17 mouse cellular contexts compared by ENCODE assay signal in the genomic region with DNA sequence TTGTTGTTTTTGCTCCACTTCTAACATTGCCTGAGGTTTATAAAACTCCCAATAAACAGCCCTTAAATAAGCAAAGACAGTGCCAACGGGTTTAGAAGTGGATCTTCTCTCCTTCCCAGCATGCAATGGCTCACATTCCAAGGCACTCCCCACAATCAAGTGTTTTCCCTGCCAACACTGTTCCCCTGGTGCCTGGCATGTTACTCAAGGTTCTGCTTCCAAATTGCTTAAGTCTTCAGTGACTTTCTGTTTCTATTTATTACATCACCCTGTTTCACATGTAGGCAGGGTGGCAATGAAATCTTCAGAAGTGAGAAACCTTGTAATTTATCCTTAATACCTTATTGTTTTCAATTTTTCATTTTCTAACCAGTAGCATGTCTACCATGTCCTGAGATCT.
A peak's percentile ranks its signal among the peaks of the same experiment; 100 is the strongest.
DNase-seq lines count a peak whose midpoint lies in the region; ATAC-seq and TF ChIP-seq lines count a peak whose summit lies in the region.
"Had no signal": no experiment of that assay in that cellular context is flagged by ENCODE, and none has a peak within 500 bp of the region (broad histone marks: within the 10 kb centered on the region; RNA-seq: fewer than 3 reads in every experiment).

No protein-coding gene starts in this region.

- H3K27me3 ChIP-seq in lung, postnatal 0 days (replicated peaks; ENCODE audit: insufficient read depth, low read length), result no peaks in the 10 kb centered on the region
- no peaks in the 10 kb centered on the region for H3K27me3 ChIP-seq in heart, embryonic 11.5 days (ENCODE audit: control insufficient read depth, insufficient read depth, low read length)
- H3K27me3 ChIP-seq: heart, embryonic 15.5 days; limb, embryonic 13.5 days; liver, embryonic 15.5 days had no signal

- no peak overlapping the region for H3K9ac ChIP-seq in lung, postnatal 0 days (replicated peaks; ENCODE audit: low read depth)
- no peak overlapping the region for H3K9ac ChIP-seq in heart, embryonic 11.5 days (ENCODE audit: low read depth, low read length)
- H3K9ac ChIP-seq: forebrain, postnatal 0 days; heart, embryonic 15.5 days; limb, embryonic 13.5 days; liver, embryonic 15.5 days had no signal

- no peak overlapping the region for H3K27ac ChIP-seq in lung, postnatal 0 days (ENCODE audit: low read length)
- H3K27ac ChIP-seq in heart, embryonic 11.5 days (ENCODE audit: low read depth, low read length), result no peak overlapping the region
- H3K27ac ChIP-seq: heart, embryonic 15.5 days; limb, embryonic 13.5 days; liver, embryonic 15.5 days had no signal

- TF ChIP-seq EP300 in lung, postnatal 0 days (IDR thresholded peaks at IDR 0.05), result no peak

- no peaks in the 10 kb centered on the region for H3K4me1 ChIP-seq in lung, postnatal 0 days (ENCODE audit: insufficient read depth, low read depth, low read length)
- no peaks in the 10 kb centered on the region for H3K4me1 ChIP-seq in heart, embryonic 11.5 days (ENCODE audit: control insufficient read depth, insufficient read depth, low read length)
- H3K4me1 ChIP-seq: heart, embryonic 15.5 days; limb, embryonic 13.5 days; liver, embryonic 15.5 days had no signal

- no peaks in the 10 kb centered on the region for H3K36me3 ChIP-seq in lung, postnatal 0 days (ENCODE audit: insufficient read depth, low read length)
- H3K36me3 ChIP-seq in heart, embryonic 11.5 days (ENCODE audit: control insufficient read depth, insufficient read depth, low read length), result no peaks in the 10 kb centered on the region
- H3K36me3 ChIP-seq: heart, embryonic 15.5 days; limb, embryonic 13.5 days; liver, embryonic 15.5 days had no signal

- peak; percentile 19 for DNase-seq in lung, postnatal 0 days (ENCODE audit: low spot score)
- DNase-seq in lung, postnatal 14 days, result no peak
- peak; percentile 48 for DNase-seq in adrenal gland, postnatal 14 days
- peak; percentile 57 to 66 for DNase-seq in cerebellum, adult 18-20 months
- DNase-seq in cerebellum, postnatal 36 days, result peak; percentile 49 to 62
- DNase-seq in embryo, embryonic 10.5 days (ENCODE audit: low spot score), result no peak
- no peak for DNase-seq in layer of hippocampus, adult 11-12 months (ENCODE audit: low spot score)
- DNase-seq: forebrain, postnatal 0 days; gastrocnemius, postnatal 10 days; kidney, adult 9 months; kidney, postnatal 4 days; midbrain, embryonic 14.5 days; right cerebral cortex, adult 18-20 months had no signal

- no peak overlapping the region for H3K4me3 ChIP-seq in lung, postnatal 0 days (ENCODE audit: low read depth, low read length)
- no peak overlapping the region for H3K4me3 ChIP-seq in heart, embryonic 11.5 days (ENCODE audit: low read depth, low read length)
- H3K4me3 ChIP-seq: heart, embryonic 15.5 days; limb, embryonic 13.5 days; liver, embryonic 15.5 days had no signal

- no peak for ATAC-seq in lung, postnatal 0 days
- ATAC-seq in heart, embryonic 11.5 days (replicated peaks; ENCODE audit: insufficient number of reproducible peaks, low FRiP score, low TSS enrichment), result no peak
- ATAC-seq: forebrain, postnatal 0 days had no signal

- H3K4me2 ChIP-seq in lung, postnatal 0 days (replicated peaks; ENCODE audit: low read depth, low read length), result no peak overlapping the region
- no peak overlapping the region for H3K4me2 ChIP-seq in heart, embryonic 11.5 days
- H3K4me2 ChIP-seq: heart, embryonic 15.5 days; limb, embryonic 13.5 days; liver, embryonic 15.5 days had no signal

- no peaks in the 10 kb centered on the region for H3K9me3 ChIP-seq in lung, postnatal 0 days (ENCODE audit: low read length)
- no peaks in the 10 kb centered on the region for H3K9me3 ChIP-seq in heart, embryonic 11.5 days (replicated peaks; ENCODE audit: control insufficient read depth, low read length)
- H3K9me3 ChIP-seq: heart, embryonic 15.5 days; limb, embryonic 13.5 days; liver, embryonic 15.5 days had no signal

- TF ChIP-seq CTCF in lung, postnatal 0 days (IDR thresholded peaks at IDR 0.05), result no peak

- 26% methylated on average over 1 of the region's 1 CpGs for WGBS in lung, postnatal 0 days
- 46% methylated on average over 1 of the region's 1 CpGs for WGBS in heart, embryonic 11.5 days (ENCODE audit: insufficient replicate concordance)

Comparison
In these comparisons a context has a peak if more than half of its experiments do, and no peak if none do; other contexts are left out.
1. DNase-seq: peak in lung, postnatal 0 days (single experiment), adrenal gland, postnatal 14 days (single experiment), cerebellum, adult 18-20 months (2 of 2) and cerebellum, postnatal 36 days (2 of 2); none in lung, postnatal 14 days (single experiment), embryo, embryonic 10.5 days (single experiment) and layer of hippocampus, adult 11-12 months (single experiment).